Mouse (Mus musculus): ENCODE measurements at regions not wholly inside any gene's neighbourhood (a gene's known extent, or its start where the extent isn't known, plus 50 kb on each side); places are given as distances from the start of the nearest gene placed in this dataset.

DNA sequence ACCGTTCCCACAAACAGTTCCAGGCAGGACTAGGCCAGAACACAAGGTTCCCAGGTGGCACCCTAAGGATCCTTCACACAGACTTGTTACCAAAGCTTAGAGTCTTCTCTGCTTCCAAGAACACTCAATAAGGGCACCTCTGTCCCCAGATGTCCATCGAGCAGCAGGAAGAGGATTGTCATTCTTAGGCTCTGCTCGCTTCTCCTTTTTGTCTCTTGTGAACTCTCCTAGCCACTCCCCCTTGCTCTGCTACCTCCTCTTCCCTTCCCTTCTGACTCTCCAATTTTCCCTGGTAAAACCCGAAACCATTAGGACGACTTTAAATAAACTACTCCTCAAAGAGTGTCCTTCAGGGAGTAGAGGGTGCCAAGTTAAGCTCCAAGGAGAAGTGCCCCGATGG, 124.4 kb upstream of the Pja1 start:
- DNase-seq (ENCODE audit: inconsistent age in 2 of 2, low spot score in 1 of 2) = no peak

DNA sequence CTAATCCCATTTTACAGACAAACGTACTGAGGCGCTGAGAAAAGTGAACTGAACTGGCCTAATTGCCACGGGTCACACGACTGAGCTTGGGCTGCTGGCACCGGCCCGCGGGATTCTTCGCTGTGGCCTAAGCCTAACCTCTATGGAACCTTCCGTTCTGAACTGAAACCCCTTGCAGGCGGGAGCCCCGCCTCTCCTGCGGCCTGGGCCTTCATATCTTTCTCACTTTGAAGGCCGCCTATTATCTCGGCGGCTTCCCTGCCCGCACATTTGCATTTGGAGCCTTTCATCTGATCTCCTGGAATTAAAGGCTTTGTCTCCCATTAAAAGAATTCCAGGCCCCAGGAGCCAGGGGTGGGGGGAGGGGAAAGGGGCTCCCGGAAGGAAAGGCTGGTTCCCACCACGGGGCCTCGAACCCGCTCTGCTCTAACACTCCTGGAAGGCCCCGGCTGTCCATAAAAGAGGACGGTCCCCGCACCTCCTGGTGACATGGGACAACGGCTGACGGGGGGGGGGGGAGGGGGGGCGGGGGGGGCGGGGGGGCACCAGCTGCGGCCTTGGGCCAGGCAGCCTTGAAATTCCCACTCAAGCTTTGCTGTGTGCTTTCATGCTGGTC, 122.9 kb upstream of the Pja1 start:
- DNase-seq (ENCODE audit: inconsistent age in 2 of 2, low spot score in 1 of 2) = peak; percentile 21 to 46

DNA sequence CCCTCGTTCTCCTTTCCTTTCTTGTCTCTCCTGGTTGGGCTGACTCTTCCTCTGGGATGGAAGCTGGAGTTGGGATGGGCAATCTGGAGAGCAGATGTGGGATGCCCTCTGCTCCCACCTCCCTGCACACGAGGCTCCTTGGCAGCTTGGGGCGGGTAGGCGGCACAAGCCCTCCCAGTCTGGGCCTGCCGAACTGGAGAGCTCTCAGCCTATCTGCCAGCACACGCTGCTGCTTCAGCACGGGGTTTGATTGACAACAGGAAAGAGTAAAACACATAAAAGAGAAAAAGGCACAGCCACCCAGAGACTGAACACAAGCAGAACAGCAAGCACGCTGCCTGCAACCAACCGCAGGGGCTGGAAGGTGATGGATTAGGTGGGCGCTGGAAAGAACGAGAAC, 121.9 kb upstream of the Pja1 start:
- DNase-seq (ENCODE audit: inconsistent age in 2 of 2, low spot score in 1 of 2) = no peak

DNA sequence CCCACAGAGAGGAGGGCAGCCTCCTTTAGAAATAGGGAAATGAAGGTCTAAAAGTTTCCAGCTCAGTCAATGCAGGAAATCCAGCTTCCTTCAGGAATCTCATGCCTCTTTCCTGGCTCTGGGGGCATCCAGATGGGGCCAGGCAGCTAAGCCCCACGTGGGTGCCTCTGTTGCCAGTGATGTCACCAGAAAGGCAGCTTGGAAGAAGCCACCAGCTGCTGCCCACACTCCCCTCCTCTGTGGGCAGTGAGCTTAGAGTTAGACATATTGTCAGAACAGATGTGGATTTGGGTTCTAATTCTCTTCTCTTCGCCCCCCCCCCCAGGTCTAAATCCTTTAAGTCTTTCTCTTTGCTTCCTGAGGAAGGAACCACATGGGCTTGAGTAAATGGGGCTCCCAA, 116.2 kb upstream of the Pja1 start:
- no peak for DNase-seq (ENCODE audit: inconsistent age in 2 of 2, low spot score in 1 of 2)

DNA sequence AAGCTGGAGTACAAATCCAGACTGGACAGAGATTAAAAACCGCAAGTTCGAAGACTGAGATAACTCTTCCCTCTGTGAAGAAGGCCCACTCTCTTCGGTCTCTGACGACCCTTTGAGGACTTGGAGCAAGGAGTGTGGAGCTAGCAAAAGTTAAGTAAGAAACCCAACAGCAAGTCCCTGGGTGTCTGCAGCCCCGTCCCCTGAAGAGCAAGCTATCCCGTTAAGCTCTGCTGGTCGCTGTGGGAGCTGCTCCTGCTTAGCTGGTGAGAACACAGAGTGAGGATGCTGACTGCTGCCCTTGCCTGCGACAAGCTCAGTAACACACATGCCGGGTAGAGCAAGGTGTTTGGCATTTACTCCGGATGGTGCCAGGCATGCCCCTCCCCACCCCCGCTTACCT, 115.2 kb upstream of the Pja1 start:
- no peak for DNase-seq (ENCODE audit: inconsistent age in 2 of 2, low spot score in 1 of 2)

DNA sequence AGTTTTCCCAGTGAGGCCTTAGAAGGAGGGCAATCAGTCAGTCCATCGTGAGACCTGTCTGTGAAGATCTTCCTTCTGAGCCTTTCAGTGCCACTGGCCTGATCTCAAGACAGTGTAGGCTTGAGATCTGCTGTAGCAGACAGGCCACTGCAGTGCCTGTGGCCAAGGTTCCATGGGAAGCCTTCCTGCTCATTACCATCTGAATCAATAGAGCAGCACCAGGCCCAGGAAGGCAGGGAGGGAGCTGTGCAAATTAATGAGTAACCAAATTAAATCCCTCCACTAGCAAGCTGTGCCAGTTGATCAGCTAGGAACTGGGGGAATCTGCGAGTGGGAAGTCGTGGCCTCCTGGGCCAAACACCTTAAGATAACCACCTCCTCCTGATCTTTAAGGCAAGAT, 114.6 kb upstream of the Pja1 start:
- DNase-seq (ENCODE audit: inconsistent age in 2 of 2, low spot score in 1 of 2) = no peak

DNA sequence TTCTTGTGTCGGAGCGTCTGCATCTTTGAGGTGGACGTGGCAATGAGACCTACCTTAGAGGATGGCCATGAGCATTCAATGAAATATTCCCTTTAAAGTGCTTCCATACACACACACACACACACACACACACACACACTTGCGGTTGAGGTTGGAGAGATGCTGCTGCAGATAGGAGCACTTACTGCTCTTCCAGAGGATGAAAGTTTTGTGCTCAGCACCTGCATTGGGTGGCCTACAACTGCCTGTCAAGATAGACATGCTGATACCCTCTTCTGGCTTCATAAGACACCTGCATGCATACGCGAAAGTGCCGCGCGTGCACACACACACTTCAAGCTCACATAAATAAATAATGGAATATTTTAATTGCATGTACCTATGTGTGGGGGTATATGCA, 111.5 kb upstream of the Pja1 start:
- no peak for DNase-seq (ENCODE audit: inconsistent age in 2 of 2, low spot score in 1 of 2)

DNA sequence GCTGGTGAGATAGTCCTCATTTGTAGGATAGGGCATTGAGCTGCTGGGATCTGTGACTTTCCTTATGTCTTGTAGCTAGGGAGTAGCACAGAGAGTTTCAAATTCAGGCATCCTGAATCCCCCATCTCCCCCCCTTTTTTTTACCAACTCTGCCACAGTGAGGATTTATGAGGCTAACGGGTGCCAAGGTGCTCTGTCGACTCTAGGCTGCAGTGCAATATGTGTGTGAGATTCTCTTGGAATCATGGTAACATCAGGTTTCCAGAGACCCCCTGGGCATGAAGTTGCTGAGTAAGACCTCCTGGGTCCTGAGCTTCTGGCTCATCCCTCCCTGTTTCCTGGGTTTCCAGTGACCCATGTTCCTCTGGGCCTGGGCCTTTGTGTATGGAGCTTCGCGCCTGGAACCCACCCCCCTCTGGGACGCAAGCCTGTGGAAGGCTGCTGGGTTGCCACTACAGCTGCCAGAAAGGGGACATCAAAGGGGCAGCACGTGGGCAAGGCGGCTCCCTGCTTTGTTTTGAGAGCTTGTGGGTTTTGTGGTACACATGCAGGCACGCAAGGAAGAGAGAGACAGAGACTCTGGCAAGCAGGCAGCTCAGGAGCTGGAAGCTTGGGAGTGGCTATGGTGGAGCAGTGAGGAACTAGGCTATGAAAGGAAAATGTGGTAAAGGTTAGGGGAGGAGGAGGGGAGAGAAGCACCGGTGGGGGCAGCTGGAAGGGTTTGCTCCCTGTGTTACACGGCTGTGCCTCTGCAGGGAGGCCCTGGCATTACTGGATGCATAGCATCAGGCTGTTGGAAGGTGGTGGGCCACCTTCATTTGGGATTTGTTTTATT, 110.8 kb upstream of the Pja1 start:
- no peak for DNase-seq (ENCODE audit: inconsistent age in 2 of 2, low spot score in 1 of 2)

DNA sequence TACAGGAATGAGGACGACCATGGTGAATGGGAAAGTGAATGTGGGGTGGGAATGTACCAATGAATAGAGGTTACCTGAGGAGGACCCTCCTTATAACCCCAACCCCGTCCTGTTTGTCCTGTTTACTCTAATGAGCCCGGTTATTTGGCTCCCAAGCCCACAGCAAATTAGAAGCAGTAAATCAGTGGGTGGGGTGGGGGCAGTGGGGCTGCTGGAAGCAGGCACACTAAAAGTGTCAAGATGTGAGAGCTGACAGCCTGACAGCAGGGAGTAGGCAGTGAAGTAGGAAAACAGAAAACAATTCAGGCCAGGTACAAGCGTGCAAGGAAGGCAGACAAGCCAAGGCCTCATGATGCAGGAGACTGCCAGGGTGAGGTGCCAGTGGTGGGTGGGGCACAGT, 108.1 kb upstream of the Pja1 start:
- DNase-seq (ENCODE audit: inconsistent age in 2 of 2, low spot score in 1 of 2) = no peak

DNA sequence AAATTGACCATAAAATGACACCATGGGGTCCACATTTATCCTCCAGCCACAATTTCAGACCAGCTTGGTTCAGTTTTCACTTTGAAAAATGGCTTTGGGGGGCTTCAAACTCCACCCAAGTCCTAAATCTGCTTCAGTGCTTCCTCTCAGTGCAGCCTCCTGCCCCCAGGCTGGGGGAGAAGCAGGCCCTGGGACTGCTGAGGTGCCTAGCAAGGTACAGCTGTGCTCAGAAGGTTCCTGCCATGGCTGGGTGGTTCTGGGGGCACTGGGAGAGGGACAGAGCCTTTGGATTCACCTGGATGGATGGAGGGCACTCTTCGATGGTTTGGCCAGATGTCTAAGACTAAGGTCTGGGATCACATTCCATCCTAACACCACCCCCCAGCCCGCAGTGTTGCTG, 107.7 kb upstream of the Pja1 start:
- DNase-seq (ENCODE audit: inconsistent age in 2 of 2, low spot score in 1 of 2) = no peak

DNA sequence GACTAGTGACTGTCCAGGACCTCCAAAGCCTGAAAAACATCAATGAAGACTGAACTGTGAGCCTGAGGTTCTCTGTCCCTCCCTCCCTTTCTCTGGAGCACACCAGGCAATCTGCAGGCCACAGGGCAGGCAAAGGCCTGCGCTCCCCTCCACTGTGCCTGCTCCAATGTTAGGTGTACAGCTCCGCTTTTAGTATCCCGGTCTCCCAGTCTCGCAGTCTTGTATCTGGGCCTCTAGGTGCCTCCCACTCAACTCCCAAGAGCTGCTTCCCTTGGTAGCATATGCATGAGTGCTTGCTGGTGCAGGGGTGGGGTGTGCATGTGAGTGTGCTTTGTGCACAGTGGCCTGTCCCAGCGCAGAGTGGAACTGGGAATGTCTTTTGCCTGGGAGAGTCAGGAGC, 104.0 kb upstream of the Pja1 start:
- DNase-seq (ENCODE audit: inconsistent age in 2 of 2, low spot score in 1 of 2) = no peak

DNA sequence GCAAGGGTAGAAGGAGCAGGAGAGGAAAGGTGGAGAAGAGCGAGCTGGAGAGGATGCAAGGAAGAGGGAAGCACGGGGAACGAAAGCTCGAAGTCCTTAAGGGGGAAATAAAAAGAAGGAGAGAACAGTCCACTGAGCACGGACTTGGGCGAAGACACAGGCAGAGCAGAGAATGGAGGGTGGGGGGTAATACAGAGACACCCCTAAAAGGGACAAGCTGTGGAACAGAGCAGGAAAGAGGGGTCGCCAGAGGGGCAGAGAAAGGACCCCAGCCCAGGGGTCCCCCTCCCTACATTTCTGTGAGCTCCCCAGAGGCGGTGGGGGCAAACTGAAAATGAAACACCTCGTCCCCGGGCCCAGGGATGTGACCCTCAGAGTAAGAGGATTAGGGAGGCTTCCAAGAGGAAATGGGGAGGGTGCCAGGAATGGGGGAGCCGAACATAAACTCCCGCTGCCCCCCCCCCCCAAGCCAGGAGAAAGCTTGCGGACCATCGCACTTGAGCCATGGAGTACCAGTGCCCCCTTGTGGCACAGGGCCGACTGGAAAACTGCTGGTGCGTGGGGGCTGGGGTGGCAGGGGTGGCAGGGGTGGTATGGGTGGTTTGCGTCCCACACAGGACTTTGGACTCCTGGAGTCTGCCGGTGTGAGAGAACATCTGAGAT, 103.5 kb upstream of the Pja1 start:
- DNase-seq (ENCODE audit: inconsistent age in 2 of 2, low spot score in 1 of 2) = peak; percentile 48 to 76

DNA sequence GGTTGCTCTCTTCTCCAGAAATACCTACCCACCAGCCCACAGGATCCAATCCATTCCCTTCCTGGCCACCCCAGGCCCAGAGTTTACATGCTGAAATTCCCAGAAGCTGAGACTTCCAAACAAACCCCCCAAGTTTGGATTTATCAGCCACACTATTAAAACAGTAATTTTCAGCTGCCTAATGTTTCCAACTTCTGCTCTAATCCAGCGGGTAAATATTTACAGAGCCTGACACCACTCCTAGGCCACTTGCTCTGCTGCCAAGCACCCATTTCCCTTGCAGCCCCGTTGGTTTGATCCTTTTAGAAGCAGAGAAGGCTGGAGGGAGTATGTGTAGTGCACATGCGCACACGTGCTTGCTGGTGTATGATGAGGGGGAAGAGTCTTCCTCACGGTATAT, 99.1 kb upstream of the Pja1 start:
- DNase-seq (ENCODE audit: inconsistent age in 2 of 2, low spot score in 1 of 2) = no peak

DNA sequence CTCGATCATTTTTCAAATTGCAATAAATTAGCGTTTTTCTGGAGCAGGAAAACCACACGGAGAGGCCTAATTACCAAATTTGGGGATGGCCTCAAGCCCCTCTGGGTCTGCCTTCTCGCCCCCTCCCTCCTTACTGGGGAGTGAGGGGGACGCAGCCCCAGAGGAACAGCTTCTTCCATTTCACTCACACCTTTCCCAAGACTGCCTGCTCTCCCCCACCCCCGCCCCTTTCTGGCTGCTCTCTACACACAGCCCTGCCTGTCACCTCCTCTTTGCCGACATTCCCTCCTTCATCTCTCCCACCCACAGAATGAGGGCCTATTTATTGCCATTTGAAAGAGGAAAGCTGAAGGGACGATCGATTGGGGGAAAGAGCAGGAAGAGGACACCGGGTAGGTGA, 97.2 kb upstream of the Pja1 start:
- no peak for DNase-seq (ENCODE audit: inconsistent age in 2 of 2, low spot score in 1 of 2)

DNA sequence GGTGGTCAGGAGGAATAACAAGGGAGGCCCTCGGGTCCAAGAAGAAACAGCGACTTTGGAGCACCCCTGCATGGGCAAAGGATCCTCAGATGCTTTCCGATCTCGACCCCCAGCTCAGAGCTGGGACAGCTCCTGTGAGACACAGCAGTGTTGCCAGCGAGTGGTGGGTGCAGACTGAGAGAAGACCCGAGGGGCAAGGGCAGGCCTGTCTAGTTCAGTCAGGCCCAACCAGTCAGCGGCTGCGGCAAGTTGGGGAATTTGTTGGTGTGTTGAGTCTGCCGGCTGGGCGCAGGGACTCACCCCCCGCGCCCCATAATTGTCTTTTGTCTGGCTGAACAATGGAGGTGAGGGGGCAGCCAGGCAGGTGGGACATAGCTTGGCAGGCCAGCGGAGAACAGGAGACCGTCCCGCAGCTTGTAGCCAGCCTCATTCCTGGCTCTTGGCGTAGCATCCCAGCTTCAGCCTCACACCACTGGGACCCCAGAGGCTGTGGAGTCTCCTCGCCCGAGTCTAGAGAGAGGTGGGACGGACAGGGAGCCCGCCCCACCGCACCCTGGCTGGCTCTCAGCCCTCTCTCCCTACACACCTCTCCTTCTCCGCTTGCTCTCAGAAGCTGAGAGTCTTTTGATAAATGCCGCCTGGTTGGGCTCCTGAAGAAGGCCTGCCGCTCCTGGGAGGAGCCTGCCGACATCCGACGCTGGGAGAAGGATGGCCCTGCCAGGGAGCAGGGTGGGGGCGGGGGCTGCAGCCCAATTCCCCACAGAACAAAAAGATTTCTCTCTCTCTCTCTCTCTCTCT, 96.5 kb upstream of the Pja1 start:
- DNase-seq (ENCODE audit: inconsistent age in 2 of 2, low spot score in 1 of 2) = peak in 1 of 2 experiments; percentile 38

DNA sequence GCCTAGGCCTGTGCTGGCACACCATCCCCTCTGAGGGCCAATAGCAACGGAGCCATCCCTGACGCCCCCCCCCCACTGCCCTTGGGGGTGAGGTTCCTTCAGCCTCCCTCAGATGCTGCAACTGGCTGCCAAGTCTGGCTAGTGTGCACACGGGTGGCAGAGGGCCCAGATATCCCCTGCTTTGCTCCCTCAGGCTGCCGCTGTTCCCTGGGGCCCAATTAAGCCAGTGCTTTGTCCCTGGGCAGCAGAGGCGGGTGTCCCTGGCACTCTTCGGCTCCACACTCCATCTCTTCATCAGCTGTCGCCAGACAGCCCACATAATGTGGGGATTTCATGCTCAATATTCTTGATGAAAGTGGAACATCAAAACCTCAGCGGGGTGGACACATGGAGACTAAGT, 90.9 kb upstream of the Pja1 start:
- DNase-seq (ENCODE audit: inconsistent age in 2 of 2, low spot score in 1 of 2) = no peak

DNA sequence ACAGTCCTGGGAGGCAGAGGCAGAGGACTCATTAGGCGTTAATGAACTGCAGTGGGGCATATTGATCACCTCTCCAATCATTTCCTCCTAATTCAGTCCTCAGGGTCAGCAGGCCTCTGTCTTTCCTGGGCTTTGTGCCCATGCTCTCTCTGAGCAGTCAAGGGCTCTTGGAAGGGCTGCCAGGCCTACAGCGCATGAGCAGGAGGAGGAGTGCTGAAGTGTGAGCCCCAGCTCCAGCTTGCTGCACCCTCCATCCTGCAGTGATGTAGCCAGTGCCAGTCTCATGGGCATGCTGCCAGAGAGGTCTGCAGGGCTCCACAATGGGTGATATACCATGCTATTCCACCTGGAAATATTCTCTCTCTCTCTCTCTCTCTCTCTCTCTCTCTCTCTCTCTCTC, 89.6 kb upstream of the Pja1 start:
- peak in 1 of 2 experiments; percentile 40 for DNase-seq (ENCODE audit: inconsistent age in 2 of 2, low spot score in 1 of 2)

DNA sequence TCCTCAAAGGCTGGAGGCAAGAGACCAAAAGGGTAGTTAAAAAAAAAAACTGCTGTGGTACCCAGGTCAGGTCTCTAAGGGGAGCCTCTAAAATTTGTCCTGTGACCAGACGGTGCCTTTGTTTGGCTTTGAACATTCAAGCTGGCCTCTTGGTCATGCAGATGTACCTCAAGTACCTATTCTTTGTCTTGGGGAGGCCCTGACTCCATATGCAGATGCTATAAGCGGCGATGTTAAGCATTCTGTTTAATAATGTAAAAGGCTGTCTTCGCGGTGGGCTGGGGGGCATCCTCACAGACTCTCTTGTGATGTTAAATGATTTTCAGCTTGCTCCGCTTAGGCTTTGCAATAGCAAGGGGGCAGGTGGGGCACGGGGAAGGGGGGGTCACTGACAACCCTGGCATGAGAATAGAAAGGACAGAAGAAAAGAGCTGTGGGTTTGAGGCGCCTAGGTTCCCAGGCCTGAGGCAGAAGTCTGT, 85.8 kb upstream of the Pja1 start:
- DNase-seq (ENCODE audit: inconsistent age in 2 of 2, low spot score in 1 of 2) = no peak

DNA sequence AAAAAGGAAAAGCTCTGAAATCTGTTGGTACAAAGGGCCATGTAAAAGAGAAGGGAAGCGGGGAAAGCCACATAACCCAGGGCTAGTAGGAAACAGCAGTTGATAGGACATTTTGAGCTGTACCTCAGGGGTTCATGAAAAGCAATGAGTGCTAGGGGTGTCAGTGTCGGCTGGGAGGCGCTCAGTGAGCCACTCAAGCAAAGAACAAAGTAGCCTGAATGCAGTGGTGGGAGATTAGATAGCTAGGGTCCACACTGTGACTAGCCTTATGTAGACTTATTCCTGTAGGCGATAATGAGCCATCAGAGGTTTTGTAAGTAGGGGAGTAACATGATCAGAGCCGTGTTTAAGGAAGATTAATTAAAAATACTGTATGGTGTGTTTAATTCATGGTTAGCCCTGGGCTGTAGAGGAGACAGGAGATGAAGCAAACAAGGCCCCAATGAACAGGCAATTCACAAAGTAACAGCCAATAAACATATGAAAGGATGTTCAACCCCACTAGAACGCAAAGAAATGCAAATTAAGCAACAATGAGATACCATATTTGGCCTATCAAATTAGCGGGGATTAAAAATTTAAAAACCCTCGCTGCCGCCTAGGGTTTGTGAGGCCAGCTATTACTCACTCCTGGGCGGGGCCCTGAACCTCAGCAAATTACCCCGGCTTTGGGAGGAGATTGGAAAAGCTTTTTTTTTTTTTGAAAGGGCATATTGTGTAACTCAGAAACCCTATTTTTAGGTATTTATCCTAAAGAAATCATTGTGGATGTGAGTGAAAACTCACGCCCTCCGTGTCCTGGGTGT, 85.1 kb upstream of the Pja1 start:
- DNase-seq (ENCODE audit: inconsistent age in 2 of 2, low spot score in 1 of 2) = no peak

DNA sequence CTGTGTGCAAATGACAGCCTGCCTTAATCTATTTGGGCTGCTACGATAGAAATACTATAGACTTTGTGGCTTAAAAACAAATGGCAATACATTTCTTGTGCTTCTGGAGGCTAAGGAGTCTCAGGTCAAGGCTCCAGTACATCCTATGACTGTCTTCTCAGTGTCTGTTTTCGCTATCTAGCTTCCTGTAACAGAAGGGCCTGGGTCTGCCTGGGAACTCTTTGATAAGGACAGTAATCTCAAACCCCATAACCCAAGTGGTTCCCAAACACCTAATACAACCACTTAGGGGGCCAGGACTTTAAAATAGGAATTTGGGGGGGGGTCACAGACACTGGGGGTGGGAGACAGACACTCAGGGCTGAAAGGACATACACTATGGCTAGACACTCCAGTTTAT, 81.7 kb upstream of the Pja1 start:
- DNase-seq (ENCODE audit: inconsistent age in 2 of 2, low spot score in 1 of 2) = no peak

All from adrenal gland, adult (tissue).